Mouse (Mus musculus) megakaryocyte, embryonic 14.5 days (primary cell): ENCODE measurements around the gene Acd.

ENCODE experiments used
- FLI1 ChIP-seq: IDR thresholded peaks from 2 replicates; pipeline ENCODE4 v1.6.1; 2012; ENCODE audit warnings: low read length, inconsistent platforms, mixed read lengths
- GATA1 ChIP-seq: IDR thresholded peaks from 3 replicates; pipeline ENCODE4 v1.6.1; 2012; ENCODE audit warnings: mixed read lengths, low read length, inconsistent platforms, borderline replicate concordance

- TF ChIP-seq FLI1, result no peak
- no peak for TF ChIP-seq GATA1
Observed at GRCm38 (mm10) chr8:105712286-105712685, 11.4 kb upstream of the Acd start.
